Mouse (Mus musculus) spleen, adult 2 months (tissue): ENCODE results near the gene Dse.

Experiments used
- CTCF ChIP-seq: fragments of 200-500 bp; IDR thresholded peaks from 2 replicates; pipeline ENCODE4 v1.5.1; 2011; ENCODE audit warnings: mild to moderate bottlenecking, inconsistent platforms; ENCODE audit not compliant: insufficient read depth, insufficient read length, insufficient replicate concordance; ENCODE audit errors: extremely low read depth
- POLR2A ChIP-seq: fragments of 200-500 bp; IDR thresholded peaks from 2 replicates; pipeline ENCODE4 v1.6.1; 2011; ENCODE audit warnings: low read depth, low read length, inconsistent platforms

DNA sequence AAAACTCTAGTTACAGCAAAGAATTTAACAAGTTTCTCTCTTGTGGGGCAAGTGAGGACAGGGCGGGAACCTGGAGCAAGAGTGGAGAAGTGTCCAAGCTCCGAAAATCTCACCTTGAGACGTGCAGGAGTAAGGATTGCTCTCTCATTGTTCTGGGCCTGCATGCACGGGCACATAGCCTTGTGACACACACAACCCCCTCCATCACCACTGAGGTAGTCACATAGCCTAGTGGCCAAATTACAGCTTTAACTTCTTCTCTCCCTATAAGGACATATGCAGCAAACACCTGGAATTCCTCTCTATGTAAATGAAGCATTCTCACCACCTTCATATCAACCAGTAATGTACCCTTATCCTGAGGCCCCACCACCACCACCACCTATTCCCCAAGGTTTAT, 22.0 kb upstream of the Dse start:
- TF ChIP-seq POLR2A, result no peak
- no peak for TF ChIP-seq CTCF
